Mouse (Mus musculus): Measurements from ENCODE around the gene 6430571L13Rik.

6430571L13Rik gene

DNA sequence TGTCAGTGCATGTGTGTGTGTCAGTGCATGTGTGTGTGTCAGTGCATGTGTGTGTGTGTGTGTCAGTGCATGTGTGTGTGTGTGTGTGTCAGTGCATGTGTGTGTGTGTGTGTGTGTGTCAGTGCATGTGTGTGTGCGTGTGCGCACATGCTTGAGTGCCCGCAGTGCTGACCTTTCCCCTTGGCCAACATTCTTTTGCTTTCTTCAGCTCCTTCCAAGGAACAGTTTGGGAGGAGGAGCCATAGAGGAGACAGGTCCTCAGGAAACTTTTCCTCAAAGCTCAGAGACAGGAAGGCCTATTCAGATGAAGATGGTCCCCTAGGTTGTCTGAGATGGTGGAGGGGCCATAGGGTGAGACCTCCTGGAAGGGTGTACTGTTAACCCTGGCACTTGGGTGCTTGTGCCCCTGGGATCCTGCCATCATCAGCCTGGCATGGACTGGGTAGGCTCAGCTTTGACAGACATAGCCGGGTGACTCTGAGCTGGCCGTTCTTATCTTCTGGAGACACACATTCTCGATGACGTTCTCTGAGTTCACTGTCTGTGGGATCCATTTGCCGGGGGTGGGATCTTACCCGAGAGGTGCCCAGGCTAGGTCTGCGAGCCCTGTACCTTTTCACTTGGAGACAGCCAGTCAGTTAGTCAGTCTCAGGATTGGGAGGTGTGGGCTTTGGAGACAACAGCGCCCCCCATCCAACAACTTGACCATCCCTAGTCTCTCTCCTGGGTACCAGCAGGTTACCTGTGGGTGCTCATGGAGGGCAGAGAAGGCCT is 33.1 kb upstream of the 6430571L13Rik start:
- DNase-seq: peak; percentile 68

DNA sequence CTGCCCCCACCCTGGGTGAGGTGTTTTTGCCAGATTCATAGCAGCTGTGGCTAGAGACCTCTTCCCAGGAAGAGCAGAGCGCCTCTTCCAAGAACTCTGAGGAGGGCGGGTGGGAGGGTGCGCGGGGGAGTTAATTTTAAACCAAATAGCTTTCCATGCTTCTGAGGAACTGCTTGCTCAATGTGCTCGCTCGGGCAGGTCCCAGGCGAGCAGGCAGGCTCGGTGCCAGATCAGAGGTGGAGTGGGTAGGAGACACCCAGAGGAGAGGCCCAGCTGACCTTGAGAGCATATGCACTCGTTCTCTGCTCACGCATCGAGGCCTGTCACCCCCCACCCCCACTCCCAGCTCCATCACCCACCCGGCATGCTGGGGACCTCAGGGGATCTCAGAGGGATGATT is 32.5 kb upstream of the 6430571L13Rik start:
- peak; percentile 96 for DNase-seq

DNA sequence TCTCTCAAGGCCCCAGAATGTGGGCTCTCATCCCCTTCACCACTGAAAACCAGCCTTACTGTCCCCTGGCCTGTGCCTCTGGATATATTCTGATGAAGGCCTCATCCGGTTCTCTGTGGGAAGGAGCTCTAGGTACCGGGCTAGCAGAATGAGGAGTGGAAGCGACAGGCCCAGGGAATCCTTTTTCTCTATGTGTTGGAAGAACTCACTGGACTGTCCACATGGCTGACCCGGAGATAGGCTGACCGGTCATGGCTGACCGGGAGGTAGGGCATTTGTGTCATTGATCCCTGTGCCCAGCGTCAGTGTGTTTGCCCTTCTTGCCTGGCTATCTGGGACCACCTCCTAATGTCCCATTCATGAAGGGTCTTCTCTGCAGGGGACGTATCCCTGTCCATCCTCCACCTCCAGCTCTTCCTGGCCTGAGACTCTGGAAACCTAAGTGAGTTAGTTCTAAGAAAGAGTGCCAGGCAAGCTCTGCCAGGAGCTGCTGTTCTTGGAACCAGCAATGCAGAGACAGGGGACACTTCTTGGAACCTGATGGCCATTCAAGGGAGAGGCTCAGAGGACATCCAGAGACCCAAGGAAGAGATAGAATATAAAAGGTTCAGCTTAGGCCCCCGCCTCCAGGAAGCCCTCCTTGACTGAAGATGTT is 31.9 kb upstream of the 6430571L13Rik start:
- peak; percentile 52 for DNase-seq

DNA sequence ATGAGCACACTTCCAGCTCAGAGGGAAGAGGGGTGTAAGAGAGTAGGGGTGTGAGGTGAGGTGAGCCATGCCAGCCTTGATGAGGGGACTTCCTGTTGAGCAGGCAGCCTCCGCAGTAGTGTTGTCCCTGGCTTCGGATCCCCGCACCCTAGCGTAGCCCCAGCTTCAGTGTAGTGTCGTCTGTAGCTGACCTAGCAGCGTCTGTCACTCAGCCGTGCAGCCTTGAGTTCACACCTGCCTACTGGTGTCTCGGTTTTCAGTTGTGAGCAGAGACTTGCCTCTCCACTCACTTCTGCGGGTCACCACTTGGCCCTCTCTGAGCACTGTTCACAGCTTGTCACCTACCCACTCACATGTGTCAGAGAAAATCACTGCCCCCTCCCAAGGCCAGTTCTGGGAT is 31.2 kb upstream of the 6430571L13Rik start:
- DNase-seq: no peak

GRCm38 (mm10) chr9:107309600-107309999 is 30.8 kb upstream of the 6430571L13Rik start:
- DNase-seq: no peak

GRCm38 (mm10) chr9:107312811-107313584 is 27.4 kb upstream of the 6430571L13Rik start:
- no peak for DNase-seq

GRCm38 (mm10) chr9:107313926-107314325 is 26.5 kb upstream of the 6430571L13Rik start:
- DNase-seq: no peak

- DNase-seq: peak; percentile 71
Measured at GRCm38 (mm10) chr9:107315791-107316190, 24.6 kb upstream of the 6430571L13Rik start.

GRCm38 (mm10) chr9:107322461-107323050 is 17.8 kb upstream of the 6430571L13Rik start:
- DNase-seq: no peak

DNA sequence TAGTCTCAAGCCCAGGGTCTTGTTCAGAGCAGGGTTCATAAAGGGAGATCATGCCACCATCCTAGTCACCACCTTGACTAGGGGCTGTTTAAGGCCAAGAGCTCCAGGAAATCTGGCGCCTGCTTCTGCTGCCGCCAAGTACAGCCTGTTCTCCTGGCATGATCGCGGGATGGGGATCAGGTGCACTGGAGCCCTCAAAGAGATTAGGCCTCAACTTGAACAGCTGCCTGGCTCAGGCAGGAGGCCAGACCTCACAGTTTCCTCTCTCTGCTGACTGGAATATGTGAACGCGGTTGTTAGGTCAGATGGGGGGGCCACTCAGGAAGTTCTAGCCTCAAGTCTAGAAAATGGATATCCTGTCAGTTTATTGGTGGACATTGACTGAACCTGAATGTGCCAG is 16.8 kb upstream of the 6430571L13Rik start:
- peak; percentile 64 for DNase-seq

GRCm38 (mm10) chr9:107324799-107325561 is 15.4 kb upstream of the 6430571L13Rik start:
- peak; percentile 47 for DNase-seq

GRCm38 (mm10) chr9:107325904-107326303 is 14.5 kb upstream of the 6430571L13Rik start:
- peak; percentile 52 for DNase-seq

- no peak for DNase-seq
Measured at GRCm38 (mm10) chr9:107327879-107328620, 12.4 kb upstream of the 6430571L13Rik start.

- peak; percentile 39 for DNase-seq
Measured at GRCm38 (mm10) chr9:107330791-107331190, 9.6 kb upstream of the 6430571L13Rik start.

GRCm38 (mm10) chr9:107333686-107334085 is 6.7 kb upstream of the 6430571L13Rik start:
- no peak for DNase-seq

DNA sequence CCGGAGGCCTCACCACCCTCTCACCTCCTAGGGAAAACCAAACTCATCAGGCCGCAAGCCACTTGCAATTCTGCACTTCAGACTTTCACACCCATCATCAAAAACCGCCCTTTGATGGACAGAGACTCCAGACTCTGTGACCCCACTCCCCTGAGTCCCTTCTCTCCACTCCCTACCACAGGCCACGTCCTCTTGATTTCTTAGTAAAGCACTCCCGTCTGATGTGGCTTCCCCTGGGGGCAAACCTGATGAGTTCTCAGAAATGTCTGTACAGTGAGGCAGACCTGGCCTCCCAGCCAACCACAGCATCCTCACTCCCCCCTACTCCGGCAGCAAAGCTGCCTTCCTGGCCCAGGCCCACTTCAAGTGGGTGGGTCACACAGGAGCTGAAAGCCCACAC is 6.0 kb upstream of the 6430571L13Rik start:
- DNase-seq: no peak

- DNase-seq: no peak
Measured at GRCm38 (mm10) chr9:107335046-107335445, 5.4 kb upstream of the 6430571L13Rik start.

- DNase-seq: peak; percentile 82
Measured at GRCm38 (mm10) chr9:107335909-107336308, 4.5 kb upstream of the 6430571L13Rik start.

DNA sequence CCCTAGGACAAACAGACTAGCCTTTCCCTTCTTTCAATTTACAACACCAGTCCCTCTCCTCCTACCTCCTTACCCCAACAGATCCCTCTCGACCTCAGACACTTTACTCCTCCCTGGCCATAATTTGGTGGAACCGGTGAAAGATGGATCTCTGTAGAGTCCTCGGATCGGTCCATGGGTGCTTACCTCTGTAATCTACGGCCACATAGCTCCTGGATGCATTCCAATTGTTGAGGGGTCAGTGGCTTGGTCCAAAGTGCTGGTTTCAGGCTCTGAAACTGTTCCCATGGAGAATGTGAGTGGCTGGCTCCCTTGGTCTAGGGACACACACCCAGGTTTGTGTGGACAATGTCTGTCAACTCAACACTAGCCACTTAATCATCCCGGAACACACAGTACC is 4.0 kb upstream of the 6430571L13Rik start:
- DNase-seq: no peak

DNA sequence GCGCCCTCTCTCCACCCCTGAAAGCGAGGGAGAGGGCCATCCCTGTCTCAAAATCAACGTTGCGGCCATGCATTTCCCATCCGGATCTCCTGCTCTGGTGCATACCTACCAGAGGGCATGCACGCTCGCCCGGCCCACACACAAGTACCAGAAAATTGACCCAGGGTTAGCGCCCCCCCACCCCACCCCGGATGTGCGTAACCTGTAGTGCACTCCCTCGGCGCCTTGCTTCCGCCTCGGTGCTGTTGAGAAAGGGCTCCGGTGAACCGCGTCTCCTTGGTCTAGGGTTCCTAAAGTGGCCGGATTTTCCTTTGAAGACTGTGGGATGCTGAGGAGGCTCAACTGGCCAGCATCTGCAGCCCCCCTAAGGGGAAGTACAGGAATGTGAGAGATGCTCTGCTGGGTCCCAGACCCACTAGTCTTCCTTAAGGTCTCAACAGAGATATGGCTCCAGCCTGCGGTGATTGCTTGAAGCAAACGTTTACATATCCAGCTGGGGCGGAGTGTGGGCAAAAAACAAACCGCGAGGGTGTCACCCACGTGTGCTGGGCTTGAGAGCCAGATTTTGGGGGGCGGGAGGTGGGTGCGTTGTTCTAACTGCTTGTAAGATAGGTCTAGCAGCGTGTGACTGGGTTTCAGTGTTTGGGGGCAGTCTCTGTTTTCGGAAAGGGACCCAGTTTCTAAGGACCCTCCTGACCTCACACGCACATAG is 2.1 kb upstream of the 6430571L13Rik start, which contains the start of gene Hemk1:
Gene Hemk1, minus strand, starts transcription at position 179 of the 712 bp plus-strand sequence.
- DNase-seq: peak; percentile 80
